Mouse (Mus musculus) splenic B cell, adult 2 months (primary cell): ENCODE data around the gene Itpr2.

Experiments
- DNase-seq: peaks from one replicate; pipeline ENCODE4 v3.0.0-alpha.2; 2011; ENCODE audit warnings: low read depth, low spot score
- H3K27me3 ChIP-seq: 2 replicates; pipeline ENCODE4 v1.6.1; 2012; ENCODE audit warnings: mild to moderate bottlenecking, low read length, moderate library complexity, mixed read lengths; ENCODE audit not compliant: control insufficient read depth, poor library complexity, insufficient read depth, severe bottlenecking
- H3K36me3 ChIP-seq: 2 replicates; pipeline ENCODE4 v1.6.1; 2012; ENCODE audit warnings: mild to moderate bottlenecking, low read length, moderate library complexity, mixed read lengths; ENCODE audit not compliant: control insufficient read depth, poor library complexity, insufficient read depth, severe bottlenecking

Itpr2 gene

GRCm38 (mm10) chr6:146260674-146261376, 241.2 kb downstream of the Itpr2 start:
- no peak for DNase-seq
- H3K27me3 ChIP-seq: no peaks in the 10 kb centered on the region
- no peaks in the 10 kb centered on the region for H3K36me3 ChIP-seq

- H3K36me3 ChIP-seq: no peaks in the 10 kb centered on the region
- H3K27me3 ChIP-seq: no peaks in the 10 kb centered on the region
- no peak for DNase-seq
Observed at GRCm38 (mm10) chr6:146258751-146259150, 243.3 kb downstream of the Itpr2 start.

GRCm38 (mm10) chr6:146258261-146258660, 243.8 kb downstream of the Itpr2 start:
- peak; percentile 14 for DNase-seq
- H3K27me3 ChIP-seq: no peaks in the 10 kb centered on the region
- no peaks in the 10 kb centered on the region for H3K36me3 ChIP-seq

GRCm38 (mm10) chr6:146256947-146257670, 244.9 kb downstream of the Itpr2 start:
- H3K36me3 ChIP-seq: peaks cover 1% of the 10 kb centered on the region; the same call in 1 of the 2 replicates
- peak; percentile 59 for DNase-seq
- H3K27me3 ChIP-seq: no peaks in the 10 kb centered on the region

- DNase-seq: no peak
- Histone ChIP-seq H3K27me3 (no peaks in the 10 kb centered on the region), H3K36me3 (peaks cover 1% of the 10 kb centered on the region; the same call in 1 of the 2 replicates)
Observed at GRCm38 (mm10) chr6:146256401-146256800, 245.6 kb downstream of the Itpr2 start.

- Histone ChIP-seq H3K36me3 (peaks cover 1% of the 10 kb centered on the region; the same call in 1 of the 2 replicates), H3K27me3 (no peaks in the 10 kb centered on the region)
- DNase-seq: no peak
Observed at GRCm38 (mm10) chr6:146255656-146256055, 246.4 kb downstream of the Itpr2 start.

- no peaks in the 10 kb centered on the region for H3K27me3 ChIP-seq
- DNase-seq: no peak
- peaks cover 1% of the 10 kb centered on the region; the same call in 1 of the 2 replicates for H3K36me3 ChIP-seq
Observed at GRCm38 (mm10) chr6:146254931-146255330, 247.1 kb downstream of the Itpr2 start.

GRCm38 (mm10) chr6:146254216-146254820, 247.7 kb downstream of the Itpr2 start:
- no peak for DNase-seq
- H3K36me3 ChIP-seq: peaks cover 1% of the 10 kb centered on the region; the same call in 1 of the 2 replicates
- H3K27me3 ChIP-seq: no peaks in the 10 kb centered on the region

- DNase-seq: no peak
- no peaks in the 10 kb centered on the region for H3K27me3 ChIP-seq
- H3K36me3 ChIP-seq: peaks cover 1% of the 10 kb centered on the region; the same call in 1 of the 2 replicates
Observed at GRCm38 (mm10) chr6:146249096-146249495, 252.9 kb downstream of the Itpr2 start.

- Histone ChIP-seq H3K27me3 (no peaks in the 10 kb centered on the region), H3K36me3 (peaks cover 1% of the 10 kb centered on the region; the same call in 1 of the 2 replicates)
- no peak for DNase-seq
Observed at GRCm38 (mm10) chr6:146248341-146248740, 253.7 kb downstream of the Itpr2 start.

GRCm38 (mm10) chr6:146247906-146248305, 254.1 kb downstream of the Itpr2 start:
- DNase-seq: no peak
- Histone ChIP-seq H3K36me3 (peaks cover 1% of the 10 kb centered on the region; the same call in 1 of the 2 replicates), H3K27me3 (no peaks in the 10 kb centered on the region)

GRCm38 (mm10) chr6:146246368-146246767, 255.7 kb downstream of the Itpr2 start:
- H3K27me3 ChIP-seq: no peaks in the 10 kb centered on the region
- H3K36me3 ChIP-seq: no peaks in the 10 kb centered on the region
- DNase-seq: no peak

GRCm38 (mm10) chr6:146245888-146246287, 256.1 kb downstream of the Itpr2 start:
- H3K27me3 ChIP-seq: no peaks in the 10 kb centered on the region
- no peak for DNase-seq

GRCm38 (mm10) chr6:146243068-146243467, 259.0 kb downstream of the Itpr2 start:
- no peaks in the 10 kb centered on the region for H3K27me3 ChIP-seq
- DNase-seq: no peak
- peaks cover 3% of the 10 kb centered on the region for H3K36me3 ChIP-seq

More at GRCm38 (mm10) chr6:146245888-146246287, 256.1 kb downstream of the Itpr2 start:
- no peaks in the 10 kb centered on the region for H3K36me3 ChIP-seq

- Histone ChIP-seq H3K27me3 (no peaks in the 10 kb centered on the region), H3K36me3 (peaks cover 3% of the 10 kb centered on the region)
- no peak for DNase-seq
Observed at GRCm38 (mm10) chr6:146241336-146241735, 260.7 kb downstream of the Itpr2 start.
